Mouse (Mus musculus) layer of hippocampus, adult 11-12 months (tissue): ENCODE data around the gene Gm8251.
"Not testable (repeated sequence)": the region's sequence is repeated elsewhere in the genome, so short reads cannot be mapped to it uniquely, and the experiment has no call there.

Experiments used
- DNase-seq: peaks from one replicate; pipeline ENCODE4 v3.0.0; 2022; ENCODE audit warnings: low spot score

Gm8251 gene

GRCm38 (mm10) chr1:44061836-44062235, at the start of gene Gm8251:
Gene Gm8251, minus strand, starts transcription at chr1:44061936.
- DNase-seq, result no peak

- no peak for DNase-seq
These were observed 41.2 kb upstream of the Gm8251 start for GRCm38 (mm10) chr1:44102939-44103338.

GRCm38 (mm10) chr1:44102259-44102717, 40.6 kb upstream of the Gm8251 start, which contains the start of gene Tex30:
Gene Tex30, minus strand, starts transcription at chr1:44102441.
- peak; percentile 92 for DNase-seq

- DNase-seq, result peak; percentile 15
These were observed 39.9 kb upstream of the Gm8251 start for GRCm38 (mm10) chr1:44101448-44102225.

- peak; percentile 75 for DNase-seq
These were observed 2.9 kb upstream of the Gm8251 start for GRCm38 (mm10) chr1:44064625-44065024.

GRCm38 (mm10) chr1:44063439-44063838, 1.7 kb upstream of the Gm8251 start:
- no peak for DNase-seq

- DNase-seq, result no peak
These were observed 3.9 kb downstream of the Gm8251 start for GRCm38 (mm10) chr1:44057805-44058204.

- DNase-seq, result no peak
These were observed 15.2 kb downstream of the Gm8251 start for GRCm38 (mm10) chr1:44046556-44046955.

- DNase-seq, result not testable (repeated sequence)
These were observed 16.0 kb downstream of the Gm8251 start for GRCm38 (mm10) chr1:44045689-44046088.

- no peak for DNase-seq
These were observed 19.2 kb downstream of the Gm8251 start for GRCm38 (mm10) chr1:44042555-44042915.

- DNase-seq, result peak; percentile 65
These were observed 19.8 kb downstream of the Gm8251 start for GRCm38 (mm10) chr1:44041797-44042554.

- DNase-seq, result no peak
These were observed 28.8 kb downstream of the Gm8251 start for GRCm38 (mm10) chr1:44032948-44033347.

GRCm38 (mm10) chr1:44032213-44032612, 29.5 kb downstream of the Gm8251 start:
- no peak for DNase-seq

GRCm38 (mm10) chr1:44027651-44028050, 34.1 kb downstream of the Gm8251 start:
- DNase-seq, result no peak

GRCm38 (mm10) chr1:44022656-44023055, 39.1 kb downstream of the Gm8251 start:
- DNase-seq, result no peak

- DNase-seq, result no peak
These were observed 41.8 kb downstream of the Gm8251 start, which contains the start of gene Mettl21c for GRCm38 (mm10) chr1:44019934-44020333. Gene Mettl21c, minus strand, starts transcription at chr1:44020034.

GRCm38 (mm10) chr1:44015556-44015955, 46.2 kb downstream of the Gm8251 start:
- DNase-seq, result no peak
